Mouse (Mus musculus) megakaryocyte, embryonic 14.5 days (primary cell): ENCODE data around the gene Dscaml1. TPM values are rescaled to one million over a fixed set of nuclear protein-coding genes. Genes with fewer than 3 reads are reported as not detected.

Experiments
- H3K27me3 ChIP-seq: replicated peaks from 2 replicates; pipeline ENCODE3; 2012; ENCODE audit warnings: inconsistent platforms
- H3K36me3 ChIP-seq: replicated peaks from 2 replicates; pipeline ENCODE3; 2012; ENCODE audit warnings: low read length, inconsistent platforms, mixed read lengths
- H3K4me1 ChIP-seq: 2 replicates; pipeline ENCODE4 v1.6.1; 2012; ENCODE audit warnings: inconsistent platforms
- H3K4me3 ChIP-seq: replicated peaks from 2 replicates; pipeline ENCODE3; 2012; ENCODE audit warnings: moderate library complexity, mild to moderate bottlenecking, inconsistent platforms
- H3K9me3 ChIP-seq: 2 replicates; pipeline ENCODE4 v1.6.1; 2012; ENCODE audit warnings: inconsistent platforms
- FLI1 ChIP-seq: IDR thresholded peaks from 2 replicates; pipeline ENCODE4 v1.6.1; 2012; ENCODE audit warnings: low read length, inconsistent platforms, mixed read lengths
- GATA1 ChIP-seq: IDR thresholded peaks from 3 replicates; pipeline ENCODE4 v1.6.1; 2012; ENCODE audit warnings: mixed read lengths, low read length, inconsistent platforms, borderline replicate concordance
- polyA plus RNA-seq: library from polyadenylated mRNA; stranded (reverse); fragments of >175 nt; gene quantifications from 2 replicates; pipeline ENCODE4 v1.2.3, GENCODE M21; 2012; ENCODE audit warnings: low replicate concordance; ENCODE audit not compliant: insufficient read depth

The Dscaml1 gene
- polyA plus RNA-seq, 1 experiment, result not detected

DNA sequence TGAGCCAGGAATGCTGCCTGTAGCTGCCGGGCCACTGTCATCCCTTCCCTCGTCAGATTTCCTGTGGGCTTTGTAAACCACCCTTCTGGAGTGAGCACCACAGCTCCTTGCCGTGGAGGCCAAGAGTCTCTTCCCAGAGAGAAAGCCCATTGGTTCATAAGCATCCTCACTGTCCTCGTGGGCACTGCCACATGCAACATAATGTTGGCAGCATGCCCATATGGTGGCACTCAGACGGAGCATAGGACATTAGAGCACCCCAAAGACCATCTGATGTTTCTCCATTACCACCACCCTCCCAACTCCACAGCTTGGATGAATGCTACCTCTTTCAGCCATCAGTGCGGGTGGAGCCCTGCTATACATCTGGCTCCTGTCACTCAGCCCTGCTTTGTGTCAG is 306.8 kb downstream of the Dscaml1 start:
- peaks cover 51% of the 10 kb centered on the region for H3K27me3 ChIP-seq
- H3K9me3 ChIP-seq, result peaks cover 8% of the 10 kb centered on the region; the same call in 1 of the 2 replicates
- no peak for TF ChIP-seq GATA1
- no peak for TF ChIP-seq FLI1
- H3K4me3 ChIP-seq, result no peak overlapping the region
- H3K4me1 ChIP-seq, result no peaks in the 10 kb centered on the region
- H3K36me3 ChIP-seq, result no peaks in the 10 kb centered on the region

DNA sequence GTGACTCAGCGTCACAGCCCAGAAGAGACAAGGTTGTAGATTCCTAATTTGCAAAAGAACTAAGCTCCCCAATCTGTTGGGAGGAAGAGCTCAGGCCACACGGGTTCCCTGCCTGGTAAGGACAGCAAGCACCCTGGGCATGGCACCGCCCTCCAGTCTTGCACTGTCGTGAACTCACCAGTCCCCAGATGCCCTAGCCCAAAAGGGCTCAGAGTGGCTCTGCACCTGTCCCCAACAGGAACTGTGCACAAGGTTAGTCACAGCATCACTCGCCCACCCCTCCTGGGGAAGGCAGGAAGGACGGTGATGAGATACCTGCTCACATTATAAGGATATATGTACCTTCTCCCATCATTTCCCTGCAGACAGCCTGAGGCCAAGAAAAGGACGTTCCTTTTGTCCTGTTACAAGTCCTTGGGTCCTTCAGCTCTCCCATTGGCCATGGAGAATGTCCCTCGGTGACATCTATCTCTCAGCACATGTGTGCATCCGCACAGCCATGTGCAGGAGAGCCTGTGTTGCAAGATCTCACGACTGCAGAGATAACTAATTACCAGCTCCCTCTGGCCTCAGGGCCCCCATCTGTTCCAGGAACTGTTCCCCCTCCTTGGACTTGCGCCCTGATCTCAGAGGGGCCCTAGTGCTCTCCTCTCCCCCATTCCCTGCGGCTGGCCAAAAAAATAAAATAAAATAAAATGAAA is 312.7 kb downstream of the Dscaml1 start:
- no peaks in the 10 kb centered on the region for H3K36me3 ChIP-seq
- H3K27me3 ChIP-seq, result peaks cover 68% of the 10 kb centered on the region
- H3K4me1 ChIP-seq, result no peaks in the 10 kb centered on the region
- H3K4me3 ChIP-seq, result no peak overlapping the region
- TF ChIP-seq FLI1, result no peak
- no peak for TF ChIP-seq GATA1
- no peaks in the 10 kb centered on the region for H3K9me3 ChIP-seq

GRCm38 (mm10) chr9:45739702-45740583 is 313.5 kb downstream of the Dscaml1 start:
- TF ChIP-seq FLI1, result no peak
- TF ChIP-seq GATA1, result no peak
- Histone ChIP-seq H3K27me3 (peaks cover 68% of the 10 kb centered on the region), H3K9me3 (no peaks in the 10 kb centered on the region), H3K36me3 (no peaks in the 10 kb centered on the region), H3K4me1 (no peaks in the 10 kb centered on the region), H3K4me3 (no peak overlapping the region)

- no peaks in the 10 kb centered on the region for H3K4me1 ChIP-seq
- no peaks in the 10 kb centered on the region for H3K36me3 ChIP-seq
- no peak overlapping the region for H3K4me3 ChIP-seq
- H3K9me3 ChIP-seq, result no peaks in the 10 kb centered on the region
- H3K27me3 ChIP-seq, result peaks cover 69% of the 10 kb centered on the region
- TF ChIP-seq FLI1, result no peak
- no peak for TF ChIP-seq GATA1
Observed at GRCm38 (mm10) chr9:45740584-45740980, 314.2 kb downstream of the Dscaml1 start.

- Histone ChIP-seq H3K36me3 (no peaks in the 10 kb centered on the region), H3K27me3 (peaks cover 66% of the 10 kb centered on the region), H3K4me1 (no peaks in the 10 kb centered on the region), H3K9me3 (no peaks in the 10 kb centered on the region), H3K4me3 (no peak overlapping the region)
- TF ChIP-seq FLI1, result no peak
- no peak for TF ChIP-seq GATA1
Observed at GRCm38 (mm10) chr9:45745451-45745850, 319.0 kb downstream of the Dscaml1 start.

- Histone ChIP-seq H3K27me3 (peaks cover 53% of the 10 kb centered on the region), H3K36me3 (no peaks in the 10 kb centered on the region), H3K9me3 (no peaks in the 10 kb centered on the region), H3K4me1 (peaks cover 5% of the 10 kb centered on the region), H3K4me3 (no peak overlapping the region)
- TF ChIP-seq FLI1 (no peak), GATA1 (no peak)
Observed at GRCm38 (mm10) chr9:45749917-45750316, 323.5 kb downstream of the Dscaml1 start.

- Histone ChIP-seq H3K27me3 (peaks cover 53% of the 10 kb centered on the region), H3K36me3 (no peaks in the 10 kb centered on the region), H3K4me3 (no peak overlapping the region), H3K4me1 (peaks cover 5% of the 10 kb centered on the region), H3K9me3 (0 out of 2 replicates have a peak, but pooled peaks cover 6% of the 10 kb centered on the region)
- TF ChIP-seq GATA1, result no peak
- no peak for TF ChIP-seq FLI1
Observed at GRCm38 (mm10) chr9:45754452-45755091, 328.1 kb downstream of the Dscaml1 start.

GRCm38 (mm10) chr9:45766195-45766594 is 339.8 kb downstream of the Dscaml1 start:
- peaks cover 71% of the 10 kb centered on the region for H3K27me3 ChIP-seq
- no peak for TF ChIP-seq FLI1
- no peak for TF ChIP-seq GATA1
- H3K36me3 ChIP-seq, result no peaks in the 10 kb centered on the region
- H3K4me1 ChIP-seq, result no peaks in the 10 kb centered on the region
- no peak overlapping the region for H3K4me3 ChIP-seq
- peaks cover 12% of the 10 kb centered on the region for H3K9me3 ChIP-seq

- Histone ChIP-seq H3K27me3 (peaks cover 79% of the 10 kb centered on the region), H3K9me3 (peaks cover 11% of the 10 kb centered on the region), H3K4me3 (no peak overlapping the region), H3K4me1 (no peaks in the 10 kb centered on the region), H3K36me3 (no peaks in the 10 kb centered on the region)
- no peak for TF ChIP-seq GATA1
Observed at GRCm38 (mm10) chr9:45767155-45767554, 340.7 kb downstream of the Dscaml1 start.

DNA sequence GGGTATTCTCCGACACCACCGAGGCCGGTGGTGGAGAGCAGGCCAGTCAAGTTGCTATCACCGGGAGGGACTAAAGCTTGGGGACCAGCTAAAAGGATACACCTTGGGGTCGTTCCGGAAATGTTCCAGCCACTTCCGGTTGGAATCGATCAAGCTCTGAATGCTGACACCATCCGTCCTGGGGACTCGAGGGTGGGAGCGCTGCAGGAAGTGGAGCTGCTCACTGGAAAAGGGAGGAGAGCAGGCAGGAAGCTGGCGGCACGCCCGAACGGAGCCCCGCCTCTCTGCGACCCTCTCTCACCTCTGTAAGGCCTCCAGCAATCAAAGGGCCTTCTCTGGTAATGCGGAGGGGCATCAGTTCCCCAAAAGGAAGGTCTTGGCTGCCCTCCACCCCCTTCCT is 342.0 kb downstream of the Dscaml1 start:
- no peak for TF ChIP-seq GATA1
- no peak for TF ChIP-seq FLI1
- Histone ChIP-seq H3K36me3 (no peaks in the 10 kb centered on the region), H3K4me1 (no peaks in the 10 kb centered on the region), H3K9me3 (no peaks in the 10 kb centered on the region; the same call in 1 of the 2 replicates), H3K4me3 (no peak overlapping the region), H3K27me3 (peaks cover 76% of the 10 kb centered on the region)
